Mouse (Mus musculus) layer of hippocampus, adult 9-11 months (tissue): ENCODE results near the gene Lypd3.
"Not testable (repeated sequence)": the region's sequence is repeated elsewhere in the genome, so short reads cannot be mapped to it uniquely, and the experiment has no call there.

ENCODE experiments used
- DNase-seq: peaks from one replicate; pipeline ENCODE4 v3.0.0; 2022

The Lypd3 gene

DNA sequence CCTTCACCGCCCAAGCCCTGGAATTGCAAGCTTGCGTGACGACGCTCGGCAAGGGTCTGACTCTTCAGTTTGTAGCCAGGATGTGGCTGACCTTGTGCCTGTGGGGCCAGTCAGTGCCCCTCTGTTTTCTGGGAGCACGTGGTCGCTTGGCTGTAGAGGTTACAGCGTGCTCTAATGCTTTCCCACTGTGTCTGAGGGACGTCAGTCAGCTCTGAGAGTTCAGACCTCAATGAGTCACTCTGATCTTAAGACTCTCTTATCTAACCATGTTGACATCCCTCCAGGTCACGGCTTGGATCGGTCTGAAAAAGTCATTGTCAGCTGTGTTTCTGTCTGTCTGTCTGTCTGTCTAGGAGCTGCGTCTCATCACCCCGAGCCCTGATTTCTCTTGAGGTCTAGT, 21.5 kb upstream of the Lypd3 start:
- DNase-seq = no peak

DNA sequence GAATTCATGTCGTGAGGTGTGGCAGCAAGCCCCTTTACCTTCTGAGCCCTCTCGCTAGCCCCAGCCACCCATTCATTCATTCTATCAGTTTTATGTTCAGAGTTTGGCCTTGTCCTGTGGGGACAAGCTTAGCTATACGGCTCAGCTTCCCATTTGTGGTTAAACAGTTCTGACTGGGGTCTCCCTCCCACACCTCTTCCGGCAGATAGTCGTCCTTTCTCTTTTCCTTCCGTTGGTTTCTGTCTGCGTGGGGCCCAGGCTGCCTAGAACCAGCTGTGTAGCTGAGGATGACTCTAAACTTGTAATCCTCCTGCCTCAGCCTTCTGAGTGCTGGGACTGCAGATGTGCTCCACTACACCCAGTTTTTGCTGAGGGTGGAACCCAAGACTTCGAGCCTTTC, 18.6 kb upstream of the Lypd3 start:
- no peak for DNase-seq

- DNase-seq = not testable (repeated sequence)
Measured at GRCm38 (mm10) chr7:24618374-24618773, 18.0 kb upstream of the Lypd3 start.

DNA sequence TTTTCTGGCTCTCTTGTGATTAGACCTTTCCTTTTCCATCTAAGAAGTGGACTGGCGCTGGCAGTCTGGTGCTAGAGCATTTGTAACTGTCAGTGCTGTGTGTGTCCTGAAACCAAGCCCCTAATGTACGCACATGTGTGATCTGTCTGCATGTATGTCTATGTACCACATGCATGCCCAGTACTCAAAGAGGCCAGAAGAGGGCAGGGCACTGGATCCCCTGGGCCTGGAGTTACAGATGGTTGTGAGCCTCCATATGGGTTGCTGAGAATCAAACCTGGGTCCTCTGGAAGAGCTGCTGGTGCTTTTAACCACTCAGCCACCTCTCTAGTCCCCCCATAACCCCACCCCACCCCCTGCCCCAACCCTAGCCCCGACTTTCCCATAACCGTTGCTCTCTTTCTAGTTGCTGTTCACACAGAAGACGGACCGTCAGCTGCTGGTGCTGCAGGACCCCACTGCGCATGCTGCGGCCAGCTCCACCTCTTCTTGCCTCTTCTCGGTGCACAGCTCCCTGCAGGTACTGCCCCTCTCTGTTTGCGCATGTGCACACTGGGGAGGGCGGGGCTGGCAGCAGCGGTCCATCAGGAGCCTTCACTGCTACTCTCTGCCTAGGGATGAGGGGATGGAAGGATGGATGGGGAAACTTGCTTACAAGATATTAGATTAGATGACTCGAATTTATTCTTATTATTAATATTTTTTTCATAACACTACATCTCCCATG, 16.5 kb upstream of the Lypd3 start:
- DNase-seq = no peak

GRCm38 (mm10) chr7:24621193-24621592, 15.2 kb upstream of the Lypd3 start:
- DNase-seq = no peak

DNA sequence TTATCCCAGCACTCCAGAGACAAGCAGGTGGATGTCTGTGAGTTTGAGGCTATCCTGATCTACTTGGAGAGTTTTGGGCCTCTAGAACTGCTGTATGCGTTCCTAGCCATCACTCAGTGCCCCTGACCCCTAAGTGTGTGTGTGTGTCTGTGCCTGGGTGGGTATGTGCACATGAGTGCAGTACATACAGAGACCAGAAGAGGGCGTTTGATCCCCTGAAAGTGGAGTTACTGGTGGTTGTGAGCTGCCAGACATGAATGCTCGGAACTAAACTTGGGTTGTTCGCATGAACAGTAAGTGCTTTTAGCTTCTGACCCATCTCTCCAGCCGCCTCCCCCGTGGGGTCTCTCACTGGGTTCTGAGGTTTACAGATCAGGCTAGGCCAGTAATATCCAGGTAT, 13.4 kb upstream of the Lypd3 start:
- DNase-seq = no peak

DNA sequence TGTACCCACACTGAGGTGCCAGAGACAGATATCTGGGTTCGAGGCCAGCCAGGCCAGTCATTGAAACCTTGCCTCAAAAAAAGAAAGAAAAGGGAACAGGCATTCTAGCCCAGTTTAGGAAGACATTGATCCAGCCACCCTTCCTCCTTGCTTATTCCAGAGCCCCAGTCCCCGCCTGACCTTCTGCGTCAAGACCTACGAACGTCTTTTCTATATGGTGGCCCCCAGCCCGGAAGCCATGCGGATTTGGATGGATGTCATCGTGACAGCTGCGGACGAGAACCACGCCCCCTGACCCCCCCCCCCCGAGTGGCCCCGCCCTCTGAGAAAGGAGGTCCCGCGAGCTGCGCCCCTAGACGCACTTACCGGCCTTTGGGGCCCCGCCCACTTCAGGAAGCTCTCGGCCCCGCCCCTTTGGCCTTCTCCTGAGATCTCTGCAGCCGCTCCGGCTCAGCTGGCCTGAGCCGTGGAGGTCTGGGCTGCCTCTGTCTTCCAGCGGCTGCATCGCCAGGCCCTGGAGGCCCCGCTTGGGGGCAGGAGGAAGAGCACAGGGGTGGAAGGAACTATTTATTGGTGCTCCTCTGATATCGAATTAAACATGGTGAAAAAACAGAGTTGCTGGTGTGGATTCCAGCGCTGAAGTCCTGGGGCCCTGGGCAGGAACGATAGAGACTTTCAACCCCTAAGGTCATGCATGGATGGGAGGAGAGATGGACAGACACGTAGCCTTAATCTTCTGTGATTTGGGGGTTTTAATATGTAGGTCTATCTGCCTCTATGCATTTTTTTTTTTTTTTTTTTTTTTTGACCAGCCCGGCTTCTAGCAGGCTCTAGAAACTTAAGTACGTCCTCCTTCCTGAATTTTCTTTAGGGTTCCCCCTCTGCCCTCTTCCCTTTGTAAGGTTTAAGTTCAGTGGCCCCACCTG, 7.4 kb upstream of the Lypd3 start:
- DNase-seq = peak; percentile 72

GRCm38 (mm10) chr7:24629672-24630071, 6.7 kb upstream of the Lypd3 start:
- no peak for DNase-seq

- DNase-seq = no peak
Measured at GRCm38 (mm10) chr7:24630116-24630880, 6.1 kb upstream of the Lypd3 start.

DNA sequence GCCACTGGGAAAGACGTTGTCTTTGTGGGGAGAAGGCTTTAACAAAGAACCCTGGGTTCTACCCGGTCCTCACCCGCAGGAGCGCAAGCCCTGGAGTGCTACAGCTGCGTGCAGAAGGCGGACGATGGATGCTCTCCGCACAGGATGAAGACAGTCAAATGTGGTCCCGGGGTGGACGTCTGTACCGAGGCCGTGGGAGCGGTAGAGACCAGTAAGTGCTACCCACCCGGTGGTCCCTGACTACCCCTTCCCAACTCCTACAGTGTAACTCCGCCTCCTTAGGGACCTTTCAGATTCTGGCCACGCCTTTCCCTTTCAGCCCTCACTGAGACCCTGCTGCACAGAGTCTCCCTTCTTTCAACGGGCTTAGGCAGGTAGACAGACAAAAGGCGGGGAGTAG, 696 bp downstream of the Lypd3 start:
- no peak for DNase-seq

- no peak for DNase-seq
Measured at GRCm38 (mm10) chr7:24638026-24638856, 1.9 kb downstream of the Lypd3 start.

DNA sequence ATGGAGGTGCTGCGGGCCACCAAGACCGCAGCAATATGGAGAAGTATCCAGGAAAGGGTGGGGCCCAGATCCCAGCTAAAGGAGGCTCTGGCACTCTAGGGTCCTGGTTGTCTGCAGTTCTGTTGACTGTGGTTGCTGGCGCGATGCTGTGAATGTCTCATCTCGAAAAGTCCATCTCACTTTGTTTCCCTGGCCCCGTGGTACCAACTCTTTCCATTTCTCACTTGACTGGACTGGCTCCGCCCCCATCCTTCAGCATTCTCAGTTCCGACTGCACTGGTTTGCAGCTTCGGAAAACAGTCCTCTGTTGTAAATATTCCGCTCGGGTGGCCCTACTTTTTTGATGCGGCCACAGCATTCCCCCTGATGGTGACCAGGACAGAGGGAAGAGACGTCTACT, 4.1 kb downstream of the Lypd3 start:
- DNase-seq = no peak

GRCm38 (mm10) chr7:24642491-24642890, 6.1 kb downstream of the Lypd3 start:
- DNase-seq = no peak

GRCm38 (mm10) chr7:24644492-24644891, 8.1 kb downstream of the Lypd3 start:
- DNase-seq = no peak

- DNase-seq = no peak
Measured at GRCm38 (mm10) chr7:24644996-24645395, 8.6 kb downstream of the Lypd3 start.

DNA sequence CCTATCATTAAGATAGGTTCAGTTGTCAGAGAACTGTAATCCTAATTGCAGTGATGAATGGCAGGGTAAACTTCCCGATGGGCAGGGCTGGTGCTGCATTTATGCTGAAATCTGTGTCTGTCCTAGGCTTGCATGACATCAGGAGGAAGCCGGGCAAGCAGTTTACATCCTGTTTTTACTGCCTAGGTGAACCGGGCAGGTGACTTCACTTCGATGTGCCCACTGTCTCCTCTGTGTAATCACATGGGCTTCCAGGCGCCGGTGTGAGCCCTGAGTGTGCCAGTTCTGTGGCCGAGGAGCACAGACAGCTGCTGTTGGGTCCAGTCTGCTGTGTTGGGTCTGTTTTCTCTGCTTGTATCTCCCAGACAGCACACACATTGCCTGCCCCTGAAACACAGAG, 10.1 kb downstream of the Lypd3 start:
- no peak for DNase-seq

GRCm38 (mm10) chr7:24653681-24654080, 17.3 kb downstream of the Lypd3 start:
- DNase-seq = no peak

DNA sequence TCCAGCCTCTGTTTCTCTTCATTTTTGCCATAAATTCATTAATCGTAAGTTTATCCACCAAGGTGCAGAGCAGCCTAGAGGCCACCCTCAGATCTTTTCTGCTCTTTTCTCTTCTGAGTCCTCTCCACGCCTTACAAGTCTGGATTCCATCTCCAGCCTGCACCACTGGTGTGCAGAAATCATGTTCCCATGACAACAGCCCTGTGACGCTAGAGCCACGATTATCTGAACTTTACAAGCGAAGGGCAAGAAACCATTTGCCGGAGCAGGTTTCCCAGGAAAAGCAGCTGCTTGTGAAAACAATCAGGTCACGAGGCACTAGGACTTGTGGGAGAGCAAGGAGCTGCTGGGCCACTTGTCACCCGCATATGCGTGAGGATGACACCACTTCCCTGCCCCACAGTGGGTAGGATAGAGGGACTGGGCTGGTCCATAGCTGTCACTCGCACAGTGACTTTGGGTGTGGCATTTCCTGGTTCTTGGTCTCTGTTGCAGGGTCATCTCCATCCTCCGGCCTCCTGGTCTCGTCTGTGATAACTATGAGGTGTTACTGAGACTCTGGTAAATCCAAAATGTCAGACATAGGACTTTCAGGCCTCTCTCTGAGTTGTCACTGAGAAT, 23.5 kb downstream of the Lypd3 start:
- no peak for DNase-seq

DNA sequence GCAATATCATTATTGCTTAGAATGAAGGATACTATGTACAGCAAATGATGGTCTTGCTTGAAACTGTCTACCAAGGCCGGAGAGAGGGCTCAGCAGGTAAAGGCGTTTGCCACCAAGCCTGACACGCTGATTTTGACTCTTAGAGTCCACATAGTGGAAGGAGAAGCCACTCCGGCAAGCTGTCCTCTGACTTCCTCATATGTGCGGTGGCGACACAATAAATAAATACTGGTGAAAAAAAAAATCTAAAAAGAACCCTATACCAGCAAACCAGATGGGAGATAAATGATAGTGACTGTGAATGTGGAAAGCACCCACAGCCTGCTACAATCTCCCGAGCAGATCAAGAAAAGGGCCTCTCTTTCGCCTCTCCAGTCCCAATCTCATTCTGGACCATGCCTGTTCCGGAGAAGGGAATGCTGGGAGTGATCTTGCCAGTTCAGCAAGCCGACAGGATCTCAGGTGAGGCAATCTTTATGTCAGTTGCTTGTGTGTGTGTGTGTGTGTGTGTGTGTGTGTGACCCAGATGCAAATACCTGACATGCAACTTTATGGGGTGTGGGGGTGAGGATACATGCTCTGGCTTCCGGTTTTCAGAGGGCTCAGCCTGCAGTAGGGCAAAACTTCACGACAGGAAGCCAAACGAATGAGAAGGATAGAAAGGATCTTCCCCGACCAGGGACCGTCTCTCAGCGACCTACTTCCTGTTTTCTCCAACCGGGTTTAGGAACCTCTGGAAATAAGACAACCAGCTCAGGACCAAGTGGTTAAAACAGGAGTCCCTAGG, 25.0 kb downstream of the Lypd3 start:
- DNase-seq = no peak

DNA sequence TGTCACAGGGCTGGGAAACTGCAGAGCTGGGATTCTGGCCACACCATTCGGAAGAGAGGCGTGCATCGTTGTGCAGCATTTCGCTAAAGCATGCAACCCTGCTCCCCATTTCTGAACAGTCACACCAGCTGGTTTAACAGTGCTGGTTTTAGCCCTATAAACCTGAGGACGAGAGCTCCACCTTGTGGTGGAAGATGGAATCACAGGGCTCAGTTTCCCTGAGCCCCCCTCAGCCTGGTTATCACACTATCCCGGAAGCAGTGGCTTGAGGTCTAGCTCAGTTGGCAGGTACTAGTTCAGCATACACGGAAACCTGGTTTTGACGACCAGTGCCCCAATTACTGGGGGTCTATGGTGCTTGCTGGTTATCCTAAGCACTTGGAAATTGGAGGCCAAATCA, 26.2 kb downstream of the Lypd3 start:
- DNase-seq = peak; percentile 38

DNA sequence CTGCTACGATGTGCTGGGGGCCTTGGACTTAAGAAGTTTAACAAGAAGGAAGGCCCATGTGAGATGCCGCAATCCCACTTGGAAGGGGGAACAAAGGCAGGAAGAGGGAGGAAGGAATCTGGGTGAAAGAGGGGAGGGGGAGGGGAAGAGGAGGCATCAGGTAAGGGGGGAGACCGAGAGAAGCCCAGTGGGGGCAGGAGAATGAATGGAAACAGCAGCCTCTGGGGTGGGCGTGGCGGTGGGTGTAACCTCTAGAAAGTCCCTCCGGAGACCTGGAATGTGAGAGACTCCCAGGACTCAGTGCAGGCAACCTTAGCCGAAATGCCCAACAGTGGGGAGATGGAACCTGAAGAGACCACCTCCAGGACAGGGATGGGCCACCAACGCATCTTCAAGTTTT, 28.0 kb downstream of the Lypd3 start:
- DNase-seq = no peak
